Mouse (Mus musculus): ENCODE measurements around the gene Gucy2f.
"Not testable (repeated sequence)": the region's sequence is repeated elsewhere in the genome, so short reads cannot be mapped to it uniquely, and the experiment has no call there.

Gene Gucy2f

DNA sequence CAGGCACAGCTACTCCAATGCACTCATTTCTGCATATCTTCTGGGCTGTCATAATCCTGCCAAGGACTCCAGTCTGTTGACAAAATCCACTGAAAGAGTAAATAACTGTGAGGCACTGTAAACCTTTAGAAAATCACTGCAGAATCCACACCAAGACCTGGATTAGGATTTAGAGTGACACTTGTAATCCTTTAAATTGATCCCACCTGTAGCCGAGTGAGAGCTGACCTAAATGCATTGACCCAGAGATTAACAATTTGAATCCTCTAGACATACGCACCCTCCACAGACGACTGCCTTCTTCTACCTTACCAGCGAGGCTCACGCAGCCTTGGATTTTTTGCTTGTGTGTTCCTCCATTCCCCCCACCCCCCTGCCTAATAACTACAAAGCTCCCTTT is at the start of gene Gucy2f:
Gene Gucy2f, minus strand, starts transcription at position 101 of the 400 bp plus-strand sequence.
- no peak for DNase-seq

DNA sequence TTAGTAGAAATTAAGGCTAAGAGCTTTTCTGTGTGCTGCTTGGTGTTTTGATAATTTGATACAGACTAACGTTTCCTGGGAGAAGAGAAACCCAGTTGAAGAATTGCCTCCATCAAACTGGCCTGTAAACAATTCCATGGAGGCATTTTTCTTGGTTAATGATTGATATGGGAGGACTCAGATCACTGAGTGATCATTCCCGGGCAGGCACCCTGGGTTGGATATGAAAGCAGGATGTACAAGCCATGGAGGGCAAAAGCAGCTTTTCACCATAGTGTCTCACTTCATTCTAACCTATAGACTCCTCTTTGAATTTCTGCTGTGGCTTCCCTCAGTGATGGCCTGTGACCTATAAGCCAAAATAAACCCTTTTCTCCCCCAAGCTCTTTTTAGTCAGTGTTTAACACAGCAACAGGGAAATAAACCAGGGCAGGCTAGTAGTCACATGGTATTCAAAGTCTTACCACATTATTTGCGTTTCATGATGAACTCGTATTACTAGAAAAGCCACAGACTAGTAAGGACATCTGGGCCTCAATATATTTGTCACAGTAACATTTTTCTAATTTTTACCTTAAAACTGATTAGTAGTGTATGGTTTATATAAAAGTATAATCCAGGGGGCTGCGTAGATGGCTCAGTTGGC is 49.1 kb upstream of the Gucy2f start:
- no peak for DNase-seq

DNA sequence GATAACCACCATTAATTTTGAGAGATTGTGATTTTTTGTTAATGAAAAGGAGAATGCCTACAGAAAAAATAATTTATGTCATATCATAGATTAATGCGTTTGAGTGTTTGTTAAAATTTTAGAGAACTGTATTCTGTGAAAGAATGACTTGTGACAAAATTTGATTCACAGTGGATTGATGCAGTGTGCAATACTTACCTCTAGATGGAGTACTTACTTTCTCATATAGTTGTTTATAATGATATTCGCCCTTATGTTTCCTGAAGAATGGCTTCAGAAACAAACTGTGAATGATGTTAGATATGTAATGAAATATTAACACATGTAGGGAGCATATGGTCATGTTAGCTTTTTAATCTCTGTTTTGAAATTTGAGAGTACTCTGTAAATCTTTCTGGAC is 40.4 kb upstream of the Gucy2f start:
- no peak for DNase-seq

DNA sequence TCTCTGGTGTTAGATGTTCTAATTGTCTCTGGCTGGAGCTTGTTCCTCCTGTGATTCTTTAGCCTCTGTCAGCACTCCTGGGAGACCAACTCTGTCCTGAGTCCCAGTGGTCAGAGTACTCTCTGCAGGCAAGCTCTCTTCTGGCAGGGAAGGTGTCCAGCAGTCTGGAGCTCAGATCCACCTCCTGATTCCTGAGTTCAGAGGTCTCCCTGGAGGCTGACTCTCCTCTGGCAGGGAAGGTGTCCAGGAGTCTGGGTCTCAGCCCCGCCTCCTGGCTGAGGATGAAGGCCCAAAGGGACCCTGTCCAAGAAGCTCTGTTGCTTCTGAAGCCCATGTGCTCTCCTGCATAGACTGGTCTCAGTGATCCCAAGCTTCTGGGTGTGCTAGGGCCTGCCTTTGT is 39.4 kb upstream of the Gucy2f start:
- not testable (repeated sequence) for DNase-seq

DNA sequence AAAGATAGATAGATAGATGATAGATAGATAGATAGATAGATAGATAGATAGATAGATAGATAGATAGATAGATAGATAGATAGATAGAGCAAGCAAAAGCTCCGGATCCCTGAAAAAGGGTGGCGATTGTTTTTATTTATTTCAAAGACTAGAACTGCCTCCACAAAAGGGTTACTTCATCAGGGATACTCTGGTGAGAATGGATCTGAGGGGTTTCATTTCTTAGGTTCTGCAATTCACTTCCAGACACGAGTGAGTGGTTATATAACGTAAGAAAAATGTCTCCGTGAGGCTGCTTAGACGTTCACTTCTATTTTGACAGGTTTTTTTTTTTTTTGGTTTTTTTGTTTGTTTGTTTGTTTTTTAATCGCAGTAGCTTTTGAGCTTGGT is 32.0 kb upstream of the Gucy2f start:
- DNase-seq = no peak

DNA sequence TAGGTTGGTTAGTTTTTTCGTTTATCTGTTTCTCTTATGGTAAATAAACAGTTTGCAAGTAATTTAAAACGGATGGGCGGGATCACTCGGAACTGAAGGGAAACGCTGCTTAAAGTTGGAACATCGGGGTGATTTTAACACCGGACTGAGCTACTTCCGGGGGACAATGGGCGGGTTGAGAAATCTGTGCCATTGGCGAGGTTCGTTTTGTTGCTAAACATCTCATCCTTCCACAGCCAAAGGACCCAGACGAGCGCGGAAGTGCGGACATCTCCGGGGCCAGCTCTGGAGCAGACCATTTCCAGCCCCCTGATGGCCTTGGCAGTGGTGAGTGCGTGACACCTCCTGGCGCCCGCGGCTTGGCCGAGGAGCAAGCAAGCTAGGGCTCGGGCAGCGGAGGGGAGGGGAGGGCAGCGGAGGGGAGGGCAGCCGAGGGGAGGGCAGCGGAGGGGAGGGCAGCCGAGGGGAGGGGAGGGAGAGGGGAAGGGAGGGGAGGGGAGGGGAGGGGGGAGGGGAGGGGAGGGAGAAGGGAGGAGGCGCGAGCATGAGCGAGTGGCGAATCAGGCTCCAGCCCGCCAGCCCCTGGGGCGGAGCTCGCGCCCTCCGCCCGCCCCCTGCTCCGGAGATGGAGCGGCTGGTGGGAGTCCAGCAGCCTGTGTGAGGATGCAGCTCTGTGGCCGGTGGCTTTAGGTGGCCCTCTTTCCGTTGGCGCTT is 31.5 kb upstream of the Gucy2f start:
- DNase-seq = peak; percentile 68 to 72

DNA sequence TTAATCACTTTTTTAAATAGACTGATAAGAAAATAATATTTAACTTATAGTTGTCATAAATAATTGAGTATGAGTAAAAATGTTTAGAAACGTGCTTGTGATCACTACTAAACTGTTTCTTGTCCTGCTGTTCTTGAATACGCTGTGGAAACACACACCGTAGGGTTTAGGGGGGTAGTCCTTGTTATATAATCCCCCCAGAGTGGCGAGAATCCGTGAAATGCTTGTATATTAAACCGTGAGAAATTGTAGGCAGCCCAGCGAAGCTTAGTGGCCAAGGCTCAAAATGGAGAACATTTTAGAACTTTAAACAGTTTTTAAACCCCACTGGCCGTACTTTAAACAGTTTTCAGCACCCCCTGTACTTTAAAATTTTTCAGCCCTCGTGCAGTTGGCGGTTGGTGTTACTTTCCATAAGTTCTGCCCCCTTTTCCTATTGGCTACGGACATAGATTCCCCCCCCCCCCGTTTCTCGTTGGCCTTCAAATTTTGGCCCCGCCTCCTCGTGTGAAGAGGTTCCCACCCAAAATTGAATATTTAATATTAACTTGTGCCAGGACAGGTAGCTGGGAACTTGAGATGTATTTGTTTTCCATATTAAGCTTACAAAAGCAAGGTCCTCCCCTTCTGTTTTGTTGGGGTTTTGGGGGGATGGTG is 30.8 kb upstream of the Gucy2f start:
- peak; percentile 44 to 60 for DNase-seq

DNA sequence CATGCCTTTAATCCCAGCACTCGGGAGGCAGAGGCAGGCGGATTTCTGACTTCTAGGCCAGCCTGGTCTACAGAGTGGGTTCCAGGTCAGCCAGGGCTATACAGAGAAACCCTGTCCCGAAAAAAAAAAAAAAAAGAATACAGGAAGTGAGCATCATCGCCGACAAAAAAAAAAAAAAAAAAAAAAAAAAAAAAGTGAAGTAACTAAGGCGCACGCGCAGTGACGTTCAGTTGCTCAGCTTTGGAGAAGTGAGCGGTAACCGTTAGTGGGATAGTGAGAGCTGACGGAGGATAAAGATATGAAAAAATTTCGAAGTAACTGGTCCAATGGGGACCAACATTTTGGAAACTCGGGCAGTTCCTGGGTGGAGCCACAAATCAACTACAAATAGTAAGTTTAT is 29.8 kb upstream of the Gucy2f start, which contains the start of gene Nxt2:
Gene Nxt2, plus strand, starts transcription at position 229 of the 400 bp plus-strand sequence.
- no peak for DNase-seq

DNA sequence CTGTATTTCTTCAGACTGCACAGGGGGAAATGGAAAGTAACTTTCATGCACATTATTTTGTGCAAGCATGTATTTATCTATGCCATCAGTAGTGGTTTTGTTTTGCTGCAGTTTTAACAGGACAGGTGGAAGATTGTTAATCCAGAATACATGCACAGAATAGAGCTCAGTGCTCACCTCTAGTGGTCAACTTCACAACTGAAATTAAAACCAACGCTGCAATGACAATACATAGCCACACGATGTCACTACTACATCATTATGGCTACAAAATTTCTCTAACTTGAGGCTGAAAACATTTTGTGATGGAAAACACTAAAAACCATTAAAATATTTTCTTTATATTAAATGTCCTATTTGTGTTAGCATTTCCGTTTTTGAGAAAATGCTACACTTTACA is 3.6 kb upstream of the Gucy2f start:
- peak in 1 of 2 experiments; percentile 13 for DNase-seq

DNA sequence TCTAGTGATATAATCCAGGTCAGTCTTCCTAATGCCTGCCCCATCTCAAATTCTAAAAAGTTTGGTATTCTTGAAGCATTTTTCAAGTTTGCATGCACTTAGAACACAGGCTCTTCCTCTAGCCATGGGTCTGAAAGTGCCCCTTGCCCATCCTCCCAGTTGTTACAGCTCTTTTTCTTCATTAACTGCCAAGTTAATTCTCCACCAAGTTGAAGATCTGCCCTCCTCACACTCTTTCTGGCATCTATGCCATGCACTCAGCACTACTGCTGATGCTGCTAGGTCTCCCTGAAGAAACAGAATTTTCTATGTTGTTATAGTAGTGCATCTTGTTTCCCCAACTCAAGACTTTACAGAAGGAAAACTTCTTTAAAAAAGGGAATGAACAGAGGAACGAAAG is 1.2 kb downstream of the Gucy2f start:
- DNase-seq = no peak

DNA sequence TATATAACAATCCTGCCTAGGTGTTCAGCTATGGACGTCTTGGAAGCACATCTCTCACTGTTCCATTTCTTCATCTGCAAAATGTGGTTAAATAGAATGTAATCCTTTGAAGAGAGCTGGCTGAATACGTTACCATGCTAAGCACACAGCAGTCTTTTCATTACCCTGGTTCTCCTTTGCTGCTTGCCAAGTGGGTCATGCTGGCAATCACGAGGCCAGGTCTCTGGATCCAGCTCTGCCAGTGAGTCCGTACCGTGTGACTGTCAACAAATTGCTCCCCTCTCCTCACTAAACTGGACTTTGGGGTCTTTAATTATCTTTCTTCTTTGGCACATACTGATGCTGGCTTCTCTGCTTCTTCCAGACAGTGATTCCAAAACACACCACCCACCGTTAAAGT is 2.3 kb downstream of the Gucy2f start:
- no peak for DNase-seq

DNA sequence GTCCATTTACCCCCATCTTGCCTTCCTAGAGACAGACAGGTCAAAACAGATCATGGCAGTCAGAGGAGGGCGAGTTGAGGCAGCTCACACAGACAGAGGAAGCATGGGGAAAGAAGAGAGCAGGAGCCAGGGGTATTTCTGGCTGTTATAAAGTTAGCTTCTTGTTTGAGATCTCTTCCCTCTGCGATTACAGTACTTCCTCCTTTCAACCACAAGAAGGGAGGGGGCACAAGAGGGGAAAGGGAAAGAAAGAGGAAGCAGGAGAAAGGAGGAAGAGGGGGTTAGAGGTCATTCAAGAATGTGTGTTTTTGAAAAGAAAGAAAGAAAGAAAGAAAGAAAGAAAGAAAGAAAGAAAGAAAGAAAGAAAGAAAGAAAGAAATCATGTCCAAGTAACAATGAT is 6.4 kb downstream of the Gucy2f start:
- DNase-seq = no peak

DNA sequence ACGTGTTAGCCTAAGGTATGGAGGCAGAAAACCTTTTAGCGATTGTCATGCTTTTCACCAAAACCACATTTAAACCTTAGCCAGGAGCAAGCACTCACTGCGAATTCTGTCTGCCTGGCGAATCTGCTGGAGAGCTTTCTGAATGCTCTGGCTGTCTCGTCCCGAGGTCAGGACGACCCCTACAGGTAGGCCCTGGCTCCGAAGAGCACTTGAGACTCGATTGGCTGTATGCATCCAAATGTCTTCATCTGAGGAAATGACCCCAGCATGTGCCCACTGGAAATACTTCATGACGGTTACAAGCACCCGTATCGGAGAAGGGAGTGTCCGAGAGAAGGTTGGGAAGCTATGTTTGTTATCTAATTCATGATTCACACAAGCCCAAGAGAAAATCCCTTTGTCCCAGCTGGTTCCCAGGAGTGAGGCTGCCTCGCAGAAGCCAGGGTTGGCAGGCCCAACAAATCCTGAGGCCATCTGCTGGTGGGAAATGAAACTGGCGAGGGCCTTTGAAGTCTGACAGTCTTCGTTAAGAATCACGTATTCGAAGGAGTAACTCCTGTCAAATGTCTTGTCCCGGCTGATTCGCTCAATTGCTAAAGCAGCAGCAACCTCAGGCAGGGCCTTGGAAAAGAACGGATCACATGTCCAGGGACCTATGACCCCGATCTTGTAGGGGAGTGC is 7.6 kb downstream of the Gucy2f start:
- peak; percentile 4 to 15 for DNase-seq

DNA sequence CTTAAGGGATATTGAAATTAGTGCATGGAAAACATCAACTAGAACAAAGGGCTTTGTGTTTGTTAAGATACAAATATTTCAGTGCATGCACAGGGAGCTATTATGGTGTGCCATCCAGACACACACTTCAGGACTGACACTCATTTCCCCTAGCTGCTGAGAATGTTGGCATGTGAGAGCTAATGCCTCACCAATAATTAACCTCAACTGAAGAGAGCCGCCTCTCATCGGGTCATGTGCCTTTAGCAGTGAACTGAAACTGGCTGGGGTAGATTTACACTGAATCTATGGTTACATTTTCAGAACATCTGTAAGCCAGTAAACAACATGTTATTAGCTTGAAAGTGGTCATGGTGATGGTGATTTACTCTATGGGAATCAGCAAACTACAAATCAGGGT is 14.7 kb downstream of the Gucy2f start:
- no peak for DNase-seq

DNA sequence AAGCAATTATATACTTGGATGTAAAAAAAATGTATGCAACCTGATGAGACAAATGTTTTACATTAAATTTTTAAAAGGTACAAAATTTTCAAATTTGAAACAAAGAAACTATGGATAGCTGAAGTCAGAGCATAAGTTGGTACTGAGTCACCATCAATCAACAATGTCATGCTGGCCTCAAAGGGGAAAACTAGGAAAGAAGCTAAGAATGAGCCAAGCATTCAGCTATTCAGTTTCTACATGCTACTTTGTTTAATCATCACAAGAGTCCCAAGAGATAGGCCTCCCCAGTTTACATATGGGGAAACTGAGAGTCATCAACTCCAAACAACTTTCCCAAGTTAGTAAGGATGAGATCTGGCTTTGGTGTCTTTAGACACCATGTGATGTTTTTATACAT is 19.8 kb downstream of the Gucy2f start:
- DNase-seq = no peak

DNA sequence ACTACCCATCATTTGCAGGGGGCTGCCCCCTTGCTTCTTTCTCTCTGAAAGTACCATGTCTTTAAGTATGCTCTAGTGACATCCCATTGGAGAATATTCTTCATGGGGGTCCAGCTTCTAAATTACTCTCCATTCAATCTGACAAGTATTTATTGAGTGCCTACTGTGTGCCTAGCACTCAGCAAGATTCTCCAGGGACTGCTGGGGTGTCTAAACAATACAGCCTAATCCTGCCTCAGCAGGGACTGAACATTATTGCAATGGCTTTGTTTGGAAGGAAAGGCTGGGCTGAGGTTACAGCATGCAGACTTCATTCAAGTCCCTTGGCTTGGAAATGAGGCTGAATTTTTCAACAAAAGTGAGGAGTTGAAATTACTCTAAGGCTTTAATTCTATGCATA is 81.0 kb downstream of the Gucy2f start:
- DNase-seq = no peak

DNA sequence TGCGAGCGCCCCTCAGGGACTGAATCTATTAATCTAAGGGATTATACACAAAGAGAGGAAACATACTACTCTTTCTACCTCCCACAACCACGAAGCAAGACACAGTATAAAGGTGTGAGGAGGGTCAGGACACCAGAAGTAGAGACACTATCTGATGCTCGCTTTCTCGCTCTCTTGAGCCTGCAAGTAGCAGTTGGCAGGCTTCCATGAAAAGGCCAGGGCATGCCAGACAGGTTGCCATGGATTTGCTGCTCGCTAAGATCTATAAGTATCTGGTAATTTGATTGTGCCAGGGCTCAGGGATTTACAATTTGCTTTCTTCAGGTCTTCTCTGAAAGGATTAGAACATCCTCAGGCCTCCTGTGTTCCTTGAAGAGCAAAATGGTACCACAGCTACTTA is 85.5 kb downstream of the Gucy2f start:
- no peak for DNase-seq

DNA sequence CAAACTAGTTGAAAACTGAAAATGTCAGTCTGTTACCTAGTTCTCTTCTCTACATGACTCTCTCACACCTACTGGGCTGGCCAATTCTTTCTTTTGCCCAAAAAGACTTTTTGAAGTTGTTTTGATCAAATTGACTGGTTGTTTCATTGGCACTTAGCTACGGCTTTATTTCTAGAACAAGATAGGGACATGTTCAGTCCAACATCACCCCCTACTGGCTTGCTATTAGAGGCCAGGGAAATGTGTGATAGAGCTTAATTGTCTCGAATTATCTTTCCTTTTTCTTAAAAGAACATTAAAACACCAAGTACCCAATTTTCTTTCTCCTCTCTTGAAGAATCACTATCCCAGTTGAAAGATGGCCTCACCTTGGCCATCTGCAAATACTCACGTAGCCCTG is 99.8 kb downstream of the Gucy2f start:
- no peak for DNase-seq

DNA sequence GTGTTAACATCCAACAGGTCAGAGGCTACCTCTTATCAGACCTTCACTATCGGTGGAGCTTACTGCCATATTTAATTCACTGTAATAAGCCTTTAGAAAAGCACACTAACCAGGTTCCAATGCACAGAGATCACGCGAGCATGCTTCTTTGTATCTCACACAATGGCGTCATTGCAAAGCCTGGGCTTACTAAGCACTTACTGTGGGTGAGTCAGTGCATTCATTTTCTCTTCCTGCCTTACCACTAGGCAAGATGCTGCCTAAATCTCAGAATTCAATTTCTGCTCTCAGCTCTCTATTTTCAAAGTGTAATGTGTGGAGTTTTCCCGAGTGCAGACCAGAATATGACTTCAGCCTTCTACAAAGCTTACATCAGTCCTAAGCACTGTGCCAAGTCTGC is 101.2 kb downstream of the Gucy2f start:
- no peak for DNase-seq

DNA sequence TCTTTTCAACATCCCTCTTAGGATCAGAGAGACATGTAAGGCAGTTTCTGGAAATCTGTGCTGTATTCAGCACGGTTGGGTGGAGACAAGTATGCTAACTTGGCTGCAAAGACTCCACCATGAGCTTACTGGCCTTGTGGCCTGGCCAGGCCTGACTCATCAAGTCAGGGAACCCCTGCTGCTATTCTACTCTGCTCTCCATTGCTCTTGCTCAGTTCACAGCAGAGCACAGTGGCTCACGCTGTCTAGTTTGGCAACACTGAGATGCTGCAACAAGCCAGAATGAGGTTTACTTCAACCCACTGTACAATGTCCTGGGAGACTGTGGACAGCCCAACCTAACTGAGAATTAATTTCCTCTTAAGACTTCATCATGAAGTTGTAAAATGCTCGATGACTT is 134.1 kb downstream of the Gucy2f start:
- DNase-seq = no peak

Data from lung, adult 18-20 months (tissue).